Mouse (Mus musculus): ENCODE measurements around the gene Pigp. TPM values are rescaled to one million over a fixed set of nuclear protein-coding genes. Genes with fewer than 3 reads are reported as not detected.

Pigp gene
- polyA plus RNA-seq, 1 experiment from 2014 or later: 91.6 TPM

GRCm38 (mm10) chr16:94369596-94370172 is 2.0 kb downstream of the Pigp start:
- peaks cover 11% of the 10 kb centered on the region for H3K4me1 ChIP-seq (replicated peaks; ENCODE audit: control insufficient read depth, insufficient read depth, low read length)
- H3K9me3 ChIP-seq (ENCODE audit: control insufficient read depth, low read length): no peaks in the 10 kb centered on the region
- peak overlapping the region; percentile 90 for H3K27ac ChIP-seq (ENCODE audit: low read depth, low read length)
- ATAC-seq (replicated peaks; ENCODE audit: low FRiP score) (no peak), DNase-seq (ENCODE audit: low spot score) (no peak)
- H3K9ac ChIP-seq (ENCODE audit: low read depth, low read length): peak overlapping the region; percentile 95
- H3K4me2 ChIP-seq: peak overlapping the region; percentile 83
- no peaks in the 10 kb centered on the region; the same call in 1 of the 2 replicates for H3K36me3 ChIP-seq (ENCODE audit: control insufficient read depth, insufficient read depth, low read length)
- WGBS: 10% methylated on average over 6 of the region's 6 CpGs
- H3K4me3 ChIP-seq (ENCODE audit: low read depth, low read length): peak overlapping the region; percentile 91
- no peaks in the 10 kb centered on the region for H3K27me3 ChIP-seq (replicated peaks; ENCODE audit: control insufficient read depth, insufficient read depth, low read length)

DNA sequence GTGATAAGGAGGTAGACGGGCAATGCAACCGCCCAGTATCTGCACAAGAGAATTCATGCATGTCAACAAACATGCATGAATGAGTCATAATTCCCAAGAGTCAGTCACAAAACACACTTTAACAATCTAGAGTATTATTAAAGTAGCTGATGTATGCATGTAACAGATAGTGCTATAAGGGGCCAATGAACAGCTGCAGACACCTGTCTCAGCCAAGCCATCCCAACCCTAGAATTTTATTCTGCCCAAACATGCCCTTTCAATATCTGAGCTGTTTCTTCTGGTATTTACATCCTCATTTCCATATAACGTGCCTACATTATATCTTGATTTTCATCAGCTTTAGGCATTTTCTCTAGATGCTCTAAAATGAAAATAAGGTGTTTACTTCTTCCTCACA is 6.2 kb downstream of the Pigp start:
- WGBS: 84% methylated on average over 3 of the region's 3 CpGs
- Histone ChIP-seq H3K4me1 (replicated peaks; ENCODE audit: control insufficient read depth, insufficient read depth, low read length) (peaks cover 13% of the 10 kb centered on the region), H3K9me3 (ENCODE audit: control insufficient read depth, low read length) (no peaks in the 10 kb centered on the region), H3K9ac (ENCODE audit: low read depth, low read length) (no peak overlapping the region), H3K27me3 (replicated peaks; ENCODE audit: control insufficient read depth, insufficient read depth, low read length) (no peaks in the 10 kb centered on the region), H3K4me3 (ENCODE audit: low read depth, low read length) (no peak overlapping the region), H3K4me2 (no peak overlapping the region), H3K36me3 (ENCODE audit: control insufficient read depth, insufficient read depth, low read length) (no peaks in the 10 kb centered on the region; the same call in 1 of the 2 replicates), H3K27ac (ENCODE audit: low read depth, low read length) (no peak overlapping the region)
- ATAC-seq (replicated peaks; ENCODE audit: low FRiP score): no peak
- no peak for DNase-seq (ENCODE audit: low spot score)

GRCm38 (mm10) chr16:94363814-94364213 is 7.8 kb downstream of the Pigp start:
- H3K4me2 ChIP-seq: no peak overlapping the region
- H3K4me3 ChIP-seq (ENCODE audit: low read depth, low read length): no peak overlapping the region
- H3K36me3 ChIP-seq (ENCODE audit: control insufficient read depth, insufficient read depth, low read length): no peaks in the 10 kb centered on the region; the same call in 1 of the 2 replicates
- H3K4me1 ChIP-seq (replicated peaks; ENCODE audit: control insufficient read depth, insufficient read depth, low read length): peaks cover 4% of the 10 kb centered on the region
- H3K9ac ChIP-seq (ENCODE audit: low read depth, low read length): no peak overlapping the region
- WGBS: 80% methylated on average over 4 of the region's 4 CpGs
- H3K9me3 ChIP-seq (ENCODE audit: control insufficient read depth, low read length): no peaks in the 10 kb centered on the region
- DNase-seq (ENCODE audit: low spot score) (no peak), ATAC-seq (replicated peaks; ENCODE audit: low FRiP score) (no peak)
- no peak overlapping the region for H3K27ac ChIP-seq (ENCODE audit: low read depth, low read length)
- H3K27me3 ChIP-seq (replicated peaks; ENCODE audit: control insufficient read depth, insufficient read depth, low read length): no peaks in the 10 kb centered on the region

GRCm38 (mm10) chr16:94362174-94362873 is 9.3 kb downstream of the Pigp start:
- Histone ChIP-seq H3K4me1 (replicated peaks; ENCODE audit: control insufficient read depth, insufficient read depth, low read length) (peaks cover 10% of the 10 kb centered on the region), H3K36me3 (ENCODE audit: control insufficient read depth, insufficient read depth, low read length) (no peaks in the 10 kb centered on the region; the same call in 1 of the 2 replicates), H3K27me3 (replicated peaks; ENCODE audit: control insufficient read depth, insufficient read depth, low read length) (no peaks in the 10 kb centered on the region), H3K9ac (ENCODE audit: low read depth, low read length) (no peak overlapping the region), H3K9me3 (ENCODE audit: control insufficient read depth, low read length) (no peaks in the 10 kb centered on the region), H3K27ac (ENCODE audit: low read depth, low read length) (no peak overlapping the region), H3K4me3 (ENCODE audit: low read depth, low read length) (no peak overlapping the region), H3K4me2 (no peak overlapping the region)
- no peak for DNase-seq (ENCODE audit: low spot score)
- 48% methylated on average over 10 of the region's 10 CpGs for WGBS
- ATAC-seq (replicated peaks; ENCODE audit: low FRiP score): no peak; the same call in 1 of the 2 replicates

- no peak overlapping the region for H3K4me2 ChIP-seq
- no peaks in the 10 kb centered on the region for H3K27me3 ChIP-seq (replicated peaks; ENCODE audit: control insufficient read depth, insufficient read depth, low read length)
- H3K4me3 ChIP-seq (ENCODE audit: low read depth, low read length): no peak overlapping the region
- H3K9ac ChIP-seq (ENCODE audit: low read depth, low read length): no peak overlapping the region
- ATAC-seq (replicated peaks; ENCODE audit: low FRiP score): no peak
- no peaks in the 10 kb centered on the region for H3K36me3 ChIP-seq (ENCODE audit: control insufficient read depth, insufficient read depth, low read length)
- WGBS: 86% methylated on average over 13 of the region's 13 CpGs
- H3K9me3 ChIP-seq (ENCODE audit: control insufficient read depth, low read length): no peaks in the 10 kb centered on the region
- no peak for DNase-seq (ENCODE audit: low spot score)
- no peak overlapping the region for H3K27ac ChIP-seq (ENCODE audit: low read depth, low read length)
- H3K4me1 ChIP-seq (replicated peaks; ENCODE audit: control insufficient read depth, insufficient read depth, low read length): peaks cover 10% of the 10 kb centered on the region
Observed at GRCm38 (mm10) chr16:94360578-94361350, 10.9 kb downstream of the Pigp start.

- 48% methylated on average over 3 of the region's 3 CpGs for WGBS
- 0 out of 2 replicates have a peak overlapping the region, but pooled peaks have one; percentile 8 for H3K4me2 ChIP-seq
- DNase-seq (ENCODE audit: low spot score): no peak
- no peak overlapping the region for H3K9ac ChIP-seq (ENCODE audit: low read depth, low read length)
- H3K4me1 ChIP-seq (replicated peaks; ENCODE audit: control insufficient read depth, insufficient read depth, low read length): peaks cover 10% of the 10 kb centered on the region
- no peak overlapping the region for H3K27ac ChIP-seq (ENCODE audit: low read depth, low read length)
- H3K27me3 ChIP-seq (replicated peaks; ENCODE audit: control insufficient read depth, insufficient read depth, low read length): no peaks in the 10 kb centered on the region
- H3K9me3 ChIP-seq (ENCODE audit: control insufficient read depth, low read length): no peaks in the 10 kb centered on the region
- H3K4me3 ChIP-seq (ENCODE audit: low read depth, low read length): no peak overlapping the region
- peak; percentile 81 for ATAC-seq (replicated peaks; ENCODE audit: low FRiP score)
- no peaks in the 10 kb centered on the region for H3K36me3 ChIP-seq (ENCODE audit: control insufficient read depth, insufficient read depth, low read length)
Observed at GRCm38 (mm10) chr16:94358091-94358490, 13.6 kb downstream of the Pigp start.

- no peak overlapping the region for H3K9ac ChIP-seq (ENCODE audit: low read depth, low read length)
- ATAC-seq (replicated peaks; ENCODE audit: low FRiP score) (no peak), DNase-seq (ENCODE audit: low spot score) (no peak)
- H3K36me3 ChIP-seq (ENCODE audit: control insufficient read depth, insufficient read depth, low read length): no peaks in the 10 kb centered on the region
- no peaks in the 10 kb centered on the region for H3K9me3 ChIP-seq (ENCODE audit: control insufficient read depth, low read length)
- no peaks in the 10 kb centered on the region for H3K27me3 ChIP-seq (replicated peaks; ENCODE audit: control insufficient read depth, insufficient read depth, low read length)
- H3K27ac ChIP-seq (ENCODE audit: low read depth, low read length): no peak overlapping the region
- no peak overlapping the region for H3K4me3 ChIP-seq (ENCODE audit: low read depth, low read length)
- no peak overlapping the region for H3K4me2 ChIP-seq
- H3K4me1 ChIP-seq (replicated peaks; ENCODE audit: control insufficient read depth, insufficient read depth, low read length): peaks cover 7% of the 10 kb centered on the region
- 65% methylated on average over 11 of the region's 11 CpGs for WGBS
Observed at GRCm38 (mm10) chr16:94356776-94357494, 14.7 kb downstream of the Pigp start.

DNA sequence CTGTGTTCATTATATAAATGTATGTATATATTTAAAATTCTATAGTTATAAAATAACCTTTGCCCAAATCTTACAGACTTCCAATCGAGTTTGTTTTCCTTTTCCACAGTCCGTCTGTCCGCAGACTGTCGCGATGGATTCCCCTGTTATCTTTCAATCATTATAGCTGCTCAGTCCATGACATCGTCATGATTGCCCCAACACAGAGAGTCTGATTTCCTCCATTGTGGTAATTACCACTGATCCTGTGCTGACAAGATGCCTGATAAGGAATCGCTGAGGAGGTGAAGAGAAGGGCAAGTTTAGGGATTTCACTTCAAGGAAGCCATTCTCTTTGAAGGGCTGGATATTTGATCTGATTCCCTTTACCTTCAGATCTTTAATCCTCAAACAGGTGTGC is 15.6 kb downstream of the Pigp start:
- Histone ChIP-seq H3K4me2 (no peak overlapping the region), H3K4me1 (replicated peaks; ENCODE audit: control insufficient read depth, insufficient read depth, low read length) (peaks cover 6% of the 10 kb centered on the region; the same call in 1 of the 2 replicates), H3K36me3 (ENCODE audit: control insufficient read depth, insufficient read depth, low read length) (no peaks in the 10 kb centered on the region), H3K9me3 (ENCODE audit: control insufficient read depth, low read length) (no peaks in the 10 kb centered on the region), H3K27ac (ENCODE audit: low read depth, low read length) (no peak overlapping the region), H3K4me3 (ENCODE audit: low read depth, low read length) (no peak overlapping the region), H3K9ac (ENCODE audit: low read depth, low read length) (no peak overlapping the region), H3K27me3 (replicated peaks; ENCODE audit: control insufficient read depth, insufficient read depth, low read length) (no peaks in the 10 kb centered on the region)
- no peak for DNase-seq (ENCODE audit: low spot score)
- ATAC-seq (replicated peaks; ENCODE audit: low FRiP score): no peak
- WGBS: 41% methylated on average over 7 of the region's 7 CpGs
